Mouse (Mus musculus) neural tube, embryonic 13.5 days (tissue): ENCODE results near the gene Tmem54. TPM values are rescaled to one million over a fixed set of nuclear protein-coding genes. Genes with fewer than 3 reads are reported as not detected.

Experiments
- ATAC-seq: fragments of 200-750 bp; cut with Nextera tagmentation; 2 replicates; pipeline ENCODE4 v1.8.0; 2017; ENCODE audit warnings: low read depth, mild to moderate bottlenecking, moderate TSS enrichment, moderate library complexity
- H3K27ac ChIP-seq: fragments of 300-500 bp; sonication (generic); replicated peaks from 2 replicates; pipeline ENCODE4 v1.5.1; 2015; ENCODE audit warnings: moderate library complexity, mild to moderate bottlenecking, inconsistent platforms
- H3K27me3 ChIP-seq: fragments of 300-500 bp; sonication (generic); 2 replicates; pipeline ENCODE4 v1.6.1; 2015; ENCODE audit warnings: mild to moderate bottlenecking, inconsistent platforms
- H3K36me3 ChIP-seq: fragments of 300-500 bp; sonication (generic); 2 replicates; pipeline ENCODE4 v1.6.1; 2015; ENCODE audit warnings: mild to moderate bottlenecking, inconsistent platforms
- H3K4me1 ChIP-seq: fragments of 300-500 bp; sonication (generic); replicated peaks from 2 replicates; pipeline ENCODE4 v1.6.1; 2015; ENCODE audit warnings: inconsistent platforms
- H3K4me2 ChIP-seq: fragments of 300-500 bp; sonication (generic); 2 replicates; pipeline ENCODE4 v1.6.1; 2015; ENCODE audit warnings: inconsistent platforms, mild to moderate bottlenecking, moderate library complexity
- H3K4me3 ChIP-seq: fragments of 300-500 bp; sonication (generic); 2 replicates; pipeline ENCODE4 v1.5.1; 2015; ENCODE audit warnings: mild to moderate bottlenecking, inconsistent platforms
- H3K9ac ChIP-seq: fragments of 300-500 bp; sonication (generic); 2 replicates; pipeline ENCODE4 v1.6.1; 2015; ENCODE audit warnings: moderate library complexity, mild to moderate bottlenecking, inconsistent platforms
- H3K9me3 ChIP-seq: fragments of 300-500 bp; sonication (generic); 2 replicates; pipeline ENCODE4 v1.6.1; 2016; ENCODE audit warnings: inconsistent platforms
- WGBS: fragments of 180-500 bp; shearing (Covaris S2); methylation state at CpG from one replicate; pipeline ENCODE4 v1.1.7; 2015; 5-methylcytosine and 5-hydroxymethylcytosine counted together
- polyA plus RNA-seq: library from polyadenylated mRNA; unstranded; fragments of >200 nt; fragmentation: Nextera tagmentation; extraction: Ambion mirVana; gene quantifications from 2 replicates; pipeline ENCODE4 v1.2.1, GENCODE M21; 2015

Gene Tmem54
- polyA plus RNA-seq, 1 experiment from 2014 or later, result not detected

DNA sequence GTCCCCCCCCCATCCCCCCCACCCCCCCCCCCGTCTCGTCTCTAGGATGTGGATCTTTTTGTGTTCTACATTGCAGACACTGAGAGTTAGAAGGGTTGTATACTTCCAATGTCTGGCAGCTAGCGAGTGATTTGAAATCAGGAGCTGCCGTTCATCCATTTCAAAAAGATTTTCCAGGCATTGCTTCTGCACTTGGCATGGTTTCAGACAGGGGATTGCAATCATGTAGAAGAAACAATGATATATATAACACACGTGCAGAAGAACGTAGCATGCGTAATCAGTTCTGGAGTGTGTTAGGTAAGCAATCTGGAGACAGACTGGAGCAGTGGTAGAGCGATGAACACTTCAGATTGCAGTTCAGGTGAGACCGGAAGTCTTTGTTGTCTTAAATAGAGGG, 16.8 kb downstream of the Tmem54 start:
- ATAC-seq, result no peak

DNA sequence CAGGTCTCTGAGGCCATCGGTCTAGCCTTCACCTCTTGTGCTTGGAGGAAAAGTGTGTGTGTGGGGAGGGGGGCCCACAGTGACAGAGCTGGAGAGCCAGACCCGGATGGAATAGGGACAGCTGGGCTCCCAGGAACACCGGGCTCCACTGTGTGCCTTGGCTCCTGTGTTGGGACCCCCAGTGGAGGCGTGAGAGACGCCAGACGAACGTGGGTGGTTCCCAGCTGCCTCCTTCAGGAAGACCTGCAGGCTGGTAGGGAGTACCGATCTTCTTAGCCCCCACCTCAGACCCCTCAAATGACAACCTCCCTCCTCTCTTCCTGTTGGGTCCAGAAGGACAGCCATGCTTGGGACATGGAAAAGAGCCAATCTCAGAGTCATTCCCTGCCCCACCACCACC, 17.4 kb downstream of the Tmem54 start:
- Histone ChIP-seq H3K4me1 (peaks cover 51% of the 10 kb centered on the region), H3K4me3 (no peak overlapping the region), H3K27me3 (peaks cover 56% of the 10 kb centered on the region), H3K9ac (no peak overlapping the region), H3K27ac (no peak overlapping the region), H3K36me3 (no peaks in the 10 kb centered on the region), H3K9me3 (no peaks in the 10 kb centered on the region), H3K4me2 (no peak overlapping the region)
- WGBS, result 44% methylated on average over 8 of the region's 8 CpGs
- no peak for ATAC-seq

More for the DNA sequence above, 16.8 kb downstream of the Tmem54 start:
- WGBS, result 34% methylated on average over 9 of the region's 9 CpGs
- Histone ChIP-seq H3K4me3 (no peak overlapping the region), H3K36me3 (no peaks in the 10 kb centered on the region), H3K27ac (no peak overlapping the region), H3K9ac (no peak overlapping the region), H3K4me1 (peaks cover 51% of the 10 kb centered on the region), H3K9me3 (no peaks in the 10 kb centered on the region), H3K27me3 (peaks cover 61% of the 10 kb centered on the region), H3K4me2 (peak overlapping the region; percentile 89; the same call in 1 of the 2 replicates)

DNA sequence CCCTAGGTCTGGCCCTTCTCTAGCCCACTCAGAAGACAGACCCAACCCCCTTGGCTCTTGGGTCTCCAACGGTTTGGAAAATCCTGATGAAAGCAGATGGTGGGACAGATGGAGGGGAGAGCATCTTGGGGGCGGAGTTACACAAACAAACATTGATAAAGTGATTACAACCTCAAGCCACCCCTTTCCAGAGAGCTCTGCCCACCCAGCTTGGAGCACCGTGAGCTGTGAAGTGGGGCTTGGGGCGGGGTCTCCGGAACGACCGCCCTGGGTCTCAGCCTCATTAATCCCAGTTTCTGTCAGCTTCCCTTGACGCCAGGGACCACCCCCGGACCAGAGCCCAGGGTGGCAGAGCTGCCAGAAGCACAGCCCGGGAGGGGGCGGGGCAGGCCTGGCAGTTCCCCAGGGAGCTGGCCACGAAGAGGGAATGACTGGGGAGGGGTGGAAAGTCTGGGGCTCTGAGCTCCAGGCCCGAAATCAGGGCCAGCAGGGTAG, 19.4 kb downstream of the Tmem54 start:
- WGBS, result 9% methylated on average over 13 of the region's 13 CpGs

DNA sequence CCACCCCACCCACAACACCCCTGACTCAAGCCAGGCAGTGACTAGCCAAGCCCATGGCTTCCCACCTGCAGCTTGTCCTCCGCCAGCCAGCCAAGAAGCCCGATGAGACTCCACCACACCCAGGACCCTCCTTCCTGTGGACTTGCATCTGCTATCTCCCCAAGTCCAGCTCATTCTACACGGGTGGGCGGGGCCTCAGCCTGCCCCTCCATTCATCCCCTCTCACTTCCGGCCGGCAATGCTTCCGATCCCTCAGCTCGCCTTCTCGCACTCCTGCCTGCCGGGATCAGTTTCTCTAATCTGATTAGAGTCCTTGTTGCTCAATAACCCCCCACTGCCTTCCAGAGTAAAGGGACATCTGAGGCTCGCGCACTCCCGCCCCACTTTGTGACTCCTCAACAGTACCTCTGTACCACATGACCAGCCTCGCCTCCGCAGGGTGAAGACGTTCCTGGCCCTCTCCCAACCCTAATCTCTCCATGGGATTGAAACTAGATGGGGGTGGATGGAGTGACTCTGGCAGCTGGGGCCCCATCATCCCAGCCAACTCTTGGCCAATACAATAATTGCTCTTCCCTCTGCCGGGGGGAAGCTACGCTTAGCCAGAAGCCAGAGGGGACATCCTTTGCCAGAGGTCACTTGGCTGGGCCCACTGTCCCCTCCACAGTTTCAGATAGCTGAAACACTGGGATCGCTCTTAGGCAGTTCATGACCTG, 20.5 kb downstream of the Tmem54 start:
- H3K4me3 ChIP-seq, result peak overlapping the region; percentile 17
- no peaks in the 10 kb centered on the region for H3K9me3 ChIP-seq
- peak overlapping the region; percentile 37 for H3K4me2 ChIP-seq
- H3K4me1 ChIP-seq, result peaks cover 69% of the 10 kb centered on the region
- H3K36me3 ChIP-seq, result no peaks in the 10 kb centered on the region
- no peak for ATAC-seq
- H3K27me3 ChIP-seq, result peaks cover 27% of the 10 kb centered on the region
- WGBS, result 21% methylated on average over 19 of the region's 19 CpGs
- H3K27ac ChIP-seq, result peak overlapping the region; percentile 59
- H3K9ac ChIP-seq, result peak overlapping the region; percentile 45; the same call in 1 of the 2 replicates

More for the DNA sequence above, 19.4 kb downstream of the Tmem54 start:
- peak overlapping the region; percentile 59; the same call in 1 of the 2 replicates for H3K27ac ChIP-seq
- peaks cover 69% of the 10 kb centered on the region for H3K4me1 ChIP-seq
- H3K4me3 ChIP-seq, result peak overlapping the region; percentile 17; the same call in 1 of the 2 replicates
- ATAC-seq, result 0 out of 2 replicates have a peak, but pooled peaks have one; percentile 7
- no peaks in the 10 kb centered on the region for H3K9me3 ChIP-seq
- H3K9ac ChIP-seq, result peak overlapping the region; percentile 41; the same call in 1 of the 2 replicates
- H3K27me3 ChIP-seq, result peaks cover 39% of the 10 kb centered on the region
- no peaks in the 10 kb centered on the region for H3K36me3 ChIP-seq
- H3K4me2 ChIP-seq, result peak overlapping the region; percentile 37

DNA sequence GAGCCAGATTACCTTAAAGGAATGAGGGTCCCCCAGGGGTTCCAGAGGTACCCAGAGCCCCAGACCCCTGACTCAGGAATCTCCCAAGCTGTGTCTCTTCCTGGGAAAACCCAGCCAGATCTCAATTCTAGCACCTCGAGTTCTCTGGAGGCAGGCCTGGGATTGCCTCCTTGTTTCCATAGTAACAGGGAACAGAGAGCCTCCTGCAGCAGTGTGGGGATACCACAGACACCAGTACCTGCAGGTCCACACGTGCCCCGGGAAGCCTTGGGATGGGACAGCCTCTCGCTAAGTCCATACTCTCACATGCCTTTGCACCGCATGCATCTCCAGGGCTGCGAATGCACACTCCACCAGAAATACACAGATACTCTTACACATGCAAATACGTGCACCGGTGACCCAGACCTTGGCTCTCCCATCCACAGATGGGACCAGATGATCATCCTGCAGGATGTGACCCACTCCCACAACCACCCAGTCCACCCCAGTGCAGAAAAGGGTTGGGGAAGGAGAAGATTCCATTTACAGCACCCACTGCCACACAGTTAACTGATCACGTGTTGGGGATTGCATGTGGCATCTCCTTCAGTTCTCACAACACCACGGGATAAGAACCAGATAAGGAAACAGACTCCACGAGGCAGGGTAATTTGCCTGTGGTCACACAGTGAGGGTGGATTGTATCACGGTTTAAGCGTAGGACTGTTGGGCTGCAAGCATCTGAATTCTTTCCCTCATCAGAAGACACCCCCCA, 23.4 kb downstream of the Tmem54 start:
- Histone ChIP-seq H3K4me2 (no peak overlapping the region), H3K9ac (0 out of 2 replicates have a peak overlapping the region, but pooled peaks have one; percentile 45), H3K9me3 (no peaks in the 10 kb centered on the region), H3K27ac (no peak overlapping the region), H3K36me3 (no peaks in the 10 kb centered on the region), H3K27me3 (peaks cover 3% of the 10 kb centered on the region; the same call in 1 of the 2 replicates), H3K4me1 (peaks cover 55% of the 10 kb centered on the region), H3K4me3 (no peak overlapping the region)
- no peak for ATAC-seq
- WGBS, result 65% methylated on average over 13 of the region's 13 CpGs

DNA sequence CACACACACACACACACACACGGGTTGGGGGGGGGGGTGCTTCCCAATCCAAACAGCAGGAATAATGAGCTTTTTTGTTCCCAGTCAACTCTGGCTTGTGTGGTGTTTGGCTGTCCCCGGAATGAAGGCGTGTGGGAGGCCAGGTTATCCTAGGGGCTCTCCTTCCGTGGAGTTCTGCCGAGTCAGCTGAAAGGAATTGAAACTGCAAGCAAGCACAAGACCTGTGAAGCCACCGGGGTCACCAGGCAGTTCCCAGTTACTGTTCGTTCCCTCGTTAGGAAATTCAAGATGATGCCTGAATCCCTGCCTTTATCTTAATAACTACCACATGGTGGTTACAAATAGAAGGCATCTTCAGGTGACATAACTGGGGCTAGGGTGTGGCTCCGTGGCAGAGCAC, 24.0 kb downstream of the Tmem54 start:
- Histone ChIP-seq H3K4me2 (no peak overlapping the region), H3K27ac (no peak overlapping the region), H3K9ac (0 out of 2 replicates have a peak overlapping the region, but pooled peaks have one; percentile 45), H3K27me3 (peaks cover 2% of the 10 kb centered on the region; the same call in 1 of the 2 replicates), H3K9me3 (no peaks in the 10 kb centered on the region), H3K4me1 (peaks cover 53% of the 10 kb centered on the region), H3K4me3 (no peak overlapping the region), H3K36me3 (no peaks in the 10 kb centered on the region)
- WGBS, result 58% methylated on average over 9 of the region's 9 CpGs
- no peak for ATAC-seq

DNA sequence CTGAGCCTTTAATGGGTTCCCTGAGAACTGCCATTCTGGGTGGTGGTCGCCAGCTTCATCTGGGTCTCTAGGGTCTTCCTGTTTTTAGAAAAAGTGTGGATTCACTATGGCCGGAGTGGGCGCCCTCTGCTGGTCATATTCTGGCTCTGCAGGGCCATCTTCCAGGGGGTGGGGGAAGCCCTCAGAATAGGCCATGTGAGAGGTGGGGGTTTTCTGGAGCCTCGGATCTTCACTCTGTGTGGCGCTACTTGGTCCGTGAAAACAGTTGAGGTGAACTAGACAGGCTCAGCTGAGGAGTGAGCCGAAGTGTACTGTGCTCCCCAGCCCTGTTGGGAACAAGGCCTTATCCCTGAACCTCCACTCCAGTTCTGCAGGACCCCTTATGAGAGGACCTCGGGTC, 24.8 kb downstream of the Tmem54 start:
- H3K4me1 ChIP-seq, result peaks cover 53% of the 10 kb centered on the region
- no peaks in the 10 kb centered on the region for H3K9me3 ChIP-seq
- H3K9ac ChIP-seq, result no peak overlapping the region
- H3K4me3 ChIP-seq, result peak overlapping the region; percentile 14
- H3K36me3 ChIP-seq, result no peaks in the 10 kb centered on the region
- H3K4me2 ChIP-seq, result peak overlapping the region; percentile 44
- peak overlapping the region; percentile 24; the same call in 1 of the 2 replicates for H3K27ac ChIP-seq
- ATAC-seq, result peak; percentile 21; the same call in 1 of the 2 replicates
- WGBS, result 5% methylated on average over 8 of the region's 8 CpGs
- peaks cover 2% of the 10 kb centered on the region; the same call in 1 of the 2 replicates for H3K27me3 ChIP-seq

DNA sequence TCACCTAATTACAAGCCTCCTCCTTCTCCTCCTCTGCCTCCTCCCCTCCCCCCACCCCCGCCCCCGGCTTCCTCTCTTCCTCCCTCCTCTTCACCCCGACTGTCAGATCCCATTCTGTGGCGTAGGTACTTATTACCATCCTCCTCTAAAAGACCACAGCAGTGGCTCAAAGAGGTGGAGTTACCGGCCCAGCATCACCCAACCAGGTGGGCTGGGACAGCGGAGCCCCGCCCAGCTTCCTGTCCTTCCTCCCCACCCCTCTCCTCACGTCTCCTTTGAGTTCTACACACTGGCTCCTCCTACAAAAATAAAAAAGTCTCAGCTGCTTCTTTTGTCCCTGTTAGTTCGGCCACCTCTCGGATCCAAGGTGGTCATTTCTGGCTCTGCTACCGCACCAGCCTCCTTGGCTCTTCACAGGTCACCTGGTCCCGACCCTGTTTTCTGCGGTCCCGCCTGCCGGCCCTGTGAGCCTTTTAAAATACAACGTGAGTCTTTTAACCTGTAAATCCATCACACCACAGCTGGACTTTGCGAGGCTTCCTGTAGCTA, 25.5 kb downstream of the Tmem54 start:
- peak overlapping the region; percentile 44 for H3K4me2 ChIP-seq
- peak overlapping the region; percentile 41; the same call in 1 of the 2 replicates for H3K9ac ChIP-seq
- peak overlapping the region; percentile 14 for H3K4me3 ChIP-seq
- peak overlapping the region; percentile 24; the same call in 1 of the 2 replicates for H3K27ac ChIP-seq
- no peaks in the 10 kb centered on the region for H3K9me3 ChIP-seq
- H3K4me1 ChIP-seq, result peaks cover 52% of the 10 kb centered on the region
- WGBS, result 4% methylated on average over 17 of the region's 17 CpGs
- H3K36me3 ChIP-seq, result no peaks in the 10 kb centered on the region
- ATAC-seq, result peak; percentile 37; the same call in 1 of the 2 replicates
- peaks cover 2% of the 10 kb centered on the region; the same call in 1 of the 2 replicates for H3K27me3 ChIP-seq

DNA sequence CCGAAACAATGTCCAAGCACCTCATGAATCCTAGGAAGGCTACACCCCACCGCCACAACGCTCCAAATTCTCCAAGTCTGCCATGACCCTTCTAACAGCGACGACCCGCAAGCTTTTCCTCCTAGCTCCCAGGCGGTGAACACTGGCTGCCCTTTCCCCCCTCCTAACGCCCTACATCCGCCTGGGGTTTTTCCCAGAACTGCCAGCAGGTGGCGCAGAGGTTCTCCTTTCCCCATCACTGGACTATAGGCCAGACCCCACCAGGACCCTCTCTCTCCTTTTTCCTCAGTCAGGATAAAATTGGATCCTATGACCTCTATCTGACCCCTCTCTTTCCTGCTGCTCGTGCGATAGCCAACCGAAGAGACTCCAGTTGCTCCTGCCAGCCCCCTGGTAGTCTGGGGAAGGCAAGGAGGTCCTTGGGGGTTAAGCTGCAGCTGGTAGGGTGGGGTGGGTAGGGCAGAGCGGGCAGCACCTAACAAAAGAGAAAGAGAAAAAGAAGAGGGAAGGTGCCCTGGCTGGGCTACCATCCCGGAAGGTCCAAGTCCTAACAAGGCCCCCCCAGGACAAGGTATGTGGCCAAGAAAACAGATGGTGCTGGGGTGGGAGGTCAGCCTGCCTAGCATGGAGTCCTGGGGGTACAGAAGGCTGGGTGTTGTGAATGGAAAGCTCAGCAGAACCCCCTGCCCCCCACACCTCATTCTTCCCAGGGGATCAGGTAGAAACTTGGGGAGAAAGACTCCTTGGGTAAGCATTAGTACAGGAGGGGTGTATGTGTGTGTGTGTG, 29.6 kb downstream of the Tmem54 start:
- no peaks in the 10 kb centered on the region for H3K9me3 ChIP-seq
- 0 out of 2 replicates have a peak overlapping the region, but pooled peaks have one; percentile 36 for H3K9ac ChIP-seq
- H3K36me3 ChIP-seq, result peaks cover 8% of the 10 kb centered on the region; the same call in 1 of the 2 replicates
- peak; percentile 36; the same call in 1 of the 2 replicates for ATAC-seq
- H3K4me1 ChIP-seq, result peaks cover 48% of the 10 kb centered on the region
- WGBS, result 7% methylated on average over 15 of the region's 15 CpGs
- H3K27me3 ChIP-seq, result peaks cover 5% of the 10 kb centered on the region; the same call in 1 of the 2 replicates
- H3K4me3 ChIP-seq, result peak overlapping the region; percentile 5; the same call in 1 of the 2 replicates
- H3K27ac ChIP-seq, result peak overlapping the region; percentile 14; the same call in 1 of the 2 replicates
- peak overlapping the region; percentile 83 for H3K4me2 ChIP-seq

DNA sequence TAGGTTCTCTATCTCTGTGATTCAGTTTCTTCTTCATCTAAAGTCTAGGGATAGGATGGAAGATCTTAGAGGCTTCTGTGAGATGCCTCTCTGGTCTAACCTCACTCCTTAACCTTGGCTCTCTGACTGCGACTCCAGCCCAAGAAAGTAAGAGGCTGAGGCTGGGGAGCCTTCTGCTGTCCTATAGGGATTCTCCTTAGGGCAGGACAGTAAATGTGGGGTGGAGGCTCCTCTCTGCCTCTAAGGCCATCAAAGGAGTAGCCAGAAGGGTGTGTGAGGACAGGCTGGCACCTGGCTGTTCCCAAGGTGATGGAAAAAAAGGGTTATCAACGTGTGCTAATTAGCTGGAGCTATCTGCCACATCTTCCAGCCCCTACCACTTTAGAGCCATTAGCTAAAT, 30.3 kb downstream of the Tmem54 start:
- peak overlapping the region; percentile 83 for H3K4me2 ChIP-seq
- peaks cover 5% of the 10 kb centered on the region; the same call in 1 of the 2 replicates for H3K27me3 ChIP-seq
- 43% methylated on average over 2 of the region's 2 CpGs for whole genome bisulfite sequencing
- H3K4me1 ChIP-seq, result peaks cover 47% of the 10 kb centered on the region
- H3K9me3 ChIP-seq, result no peaks in the 10 kb centered on the region
- 0 out of 2 replicates have a peak overlapping the region, but pooled peaks have one; percentile 36 for H3K9ac ChIP-seq
- H3K36me3 ChIP-seq, result peaks cover 14% of the 10 kb centered on the region; the same call in 1 of the 2 replicates
- ATAC-seq, result no peak
- peak overlapping the region; percentile 59; the same call in 1 of the 2 replicates for H3K27ac ChIP-seq
- 0 out of 2 replicates have a peak overlapping the region, but pooled peaks have one; percentile 61 for H3K4me3 ChIP-seq
